Mouse (Mus musculus) midbrain, embryonic 15.5 days (tissue): ENCODE results near the gene Rft1. TPM values are rescaled to one million over a fixed set of nuclear protein-coding genes. Genes with fewer than 3 reads are reported as not detected.

Experiments used
- ATAC-seq: fragments of 200-750 bp; cut with Nextera tagmentation; replicated peaks from 2 replicates; pipeline ENCODE4 v1.8.0; 2017; ENCODE audit warnings: moderate TSS enrichment
- H3K27ac ChIP-seq: fragments of 300-500 bp; sonication (generic); 2 replicates; pipeline ENCODE4 v1.5.1; 2015; ENCODE audit warnings: mild to moderate bottlenecking, inconsistent platforms
- H3K27me3 ChIP-seq: fragments of 300-500 bp; sonication (generic); replicated peaks from 2 replicates; pipeline ENCODE4 v1.6.1; 2015; ENCODE audit warnings: inconsistent platforms
- H3K36me3 ChIP-seq: fragments of 300-500 bp; sonication (generic); replicated peaks from 2 replicates; pipeline ENCODE4 v1.6.1; 2015; ENCODE audit warnings: inconsistent platforms
- H3K4me1 ChIP-seq: fragments of 300-500 bp; sonication (generic); 2 replicates; pipeline ENCODE4 v1.6.1; 2015; ENCODE audit warnings: inconsistent platforms
- H3K4me2 ChIP-seq: fragments of 300-500 bp; sonication (generic); 2 replicates; pipeline ENCODE4 v1.6.1; 2015; ENCODE audit warnings: inconsistent platforms, mild to moderate bottlenecking, moderate library complexity
- H3K4me3 ChIP-seq: fragments of 300-500 bp; sonication (generic); 2 replicates; pipeline ENCODE4 v1.5.1; 2015; ENCODE audit warnings: mild to moderate bottlenecking, inconsistent platforms
- H3K9ac ChIP-seq: fragments of 300-500 bp; sonication (generic); 2 replicates; pipeline ENCODE4 v1.6.1; 2015; ENCODE audit warnings: mild to moderate bottlenecking, inconsistent platforms
- H3K9me3 ChIP-seq: fragments of 300-500 bp; sonication (generic); 2 replicates; pipeline ENCODE4 v1.6.1; 2016; ENCODE audit warnings: inconsistent platforms
- WGBS: fragments of 180-500 bp; shearing (Covaris S2); methylation state at CpG from one replicate; pipeline ENCODE4 v1.1.7; 2015; ENCODE audit warnings: mixed read lengths; 5-methylcytosine and 5-hydroxymethylcytosine counted together
- polyA plus RNA-seq: library from polyadenylated mRNA; unstranded; fragments of >200 nt; fragmentation: Nextera tagmentation; extraction: Ambion mirVana; gene quantifications from 2 replicates; pipeline ENCODE4 v1.2.1, GENCODE M21; 2015

The Rft1 gene
- polyA plus RNA-seq, 1 experiment from 2014 or later, result 7.6 TPM

GRCm38 (mm10) chr14:30622130-30622529 lies 32.0 kb upstream of the Rft1 start:
- Histone ChIP-seq H3K4me3 (no peak overlapping the region), H3K27ac (no peak overlapping the region), H3K4me1 (peaks cover 19% of the 10 kb centered on the region), H3K36me3 (no peaks in the 10 kb centered on the region), H3K9ac (no peak overlapping the region), H3K4me2 (no peak overlapping the region), H3K27me3 (peaks cover 16% of the 10 kb centered on the region; the same call in 1 of the 2 replicates), H3K9me3 (no peaks in the 10 kb centered on the region)
- ATAC-seq, result no peak
- WGBS, result 81% methylated on average over 7 of the region's 7 CpGs

- Histone ChIP-seq H3K4me1 (peaks cover 19% of the 10 kb centered on the region), H3K4me3 (no peak overlapping the region), H3K36me3 (no peaks in the 10 kb centered on the region), H3K27me3 (peaks cover 16% of the 10 kb centered on the region; the same call in 1 of the 2 replicates), H3K4me2 (no peak overlapping the region), H3K9ac (no peak overlapping the region), H3K27ac (no peak overlapping the region), H3K9me3 (no peaks in the 10 kb centered on the region)
- WGBS, result 89% methylated on average over 8 of the region's 8 CpGs
- ATAC-seq, result no peak
These were observed 31.6 kb upstream of the Rft1 start for GRCm38 (mm10) chr14:30622556-30622955.

DNA sequence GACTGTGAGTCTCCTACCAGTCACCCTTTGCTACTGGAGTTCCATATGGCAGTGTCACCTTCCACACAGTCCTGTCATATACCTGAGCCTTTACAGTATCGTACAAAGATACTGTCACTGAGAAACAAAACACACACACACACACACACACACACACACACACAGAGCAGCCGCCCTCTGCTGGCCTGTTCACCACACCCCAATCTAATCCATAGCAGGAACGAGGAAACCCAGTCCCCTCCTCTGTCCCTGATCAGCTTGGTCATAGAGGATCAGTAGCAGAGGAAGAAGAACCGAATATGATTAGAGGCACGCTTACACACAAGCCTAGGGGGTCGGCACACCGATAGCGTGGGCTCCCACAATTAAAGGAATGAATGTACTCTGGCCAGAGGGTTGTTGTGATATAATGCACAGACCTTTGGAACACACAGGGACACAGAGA lies 29.9 kb upstream of the Rft1 start:
- Histone ChIP-seq H3K36me3 (no peaks in the 10 kb centered on the region), H3K9ac (no peak overlapping the region), H3K4me3 (0 out of 2 replicates have a peak overlapping the region, but pooled peaks have one; percentile 49), H3K27ac (no peak overlapping the region), H3K9me3 (no peaks in the 10 kb centered on the region), H3K27me3 (peaks cover 16% of the 10 kb centered on the region; the same call in 1 of the 2 replicates), H3K4me2 (0 out of 2 replicates have a peak overlapping the region, but pooled peaks have one; percentile 63), H3K4me1 (peaks cover 19% of the 10 kb centered on the region)
- ATAC-seq, result no peak
- WGBS, result 52% methylated on average over 8 of the region's 8 CpGs

GRCm38 (mm10) chr14:30625131-30625807 lies 28.9 kb upstream of the Rft1 start:
- no peaks in the 10 kb centered on the region for H3K36me3 ChIP-seq
- H3K27ac ChIP-seq, result no peak overlapping the region
- H3K9ac ChIP-seq, result peak overlapping the region; percentile 33; the same call in 1 of the 2 replicates
- peaks cover 16% of the 10 kb centered on the region; the same call in 1 of the 2 replicates for H3K27me3 ChIP-seq
- H3K4me1 ChIP-seq, result peaks cover 19% of the 10 kb centered on the region
- under 1% methylated on average over 39 of the region's 39 CpGs for WGBS
- peak; percentile 51 for ATAC-seq
- peak overlapping the region; percentile 63 for H3K4me2 ChIP-seq
- H3K4me3 ChIP-seq, result peak overlapping the region; percentile 49
- H3K9me3 ChIP-seq, result no peaks in the 10 kb centered on the region

- Histone ChIP-seq H3K27ac (no peak within 1 kb of the TSS), H3K4me3 (peak within 1 kb of the TSS; percentile 49), H3K9ac (peak within 1 kb of the TSS; percentile 33; the same call in 1 of the 2 replicates), H3K4me1 (peaks cover 19% of the 10 kb centered on the region), H3K9me3 (no peaks in the 10 kb centered on the region), H3K36me3 (no peaks in the 10 kb centered on the region), H3K4me2 (peak within 1 kb of the TSS; percentile 63), H3K27me3 (peaks cover 16% of the 10 kb centered on the region; the same call in 1 of the 2 replicates)
- WGBS, result under 1% methylated on average over 68 of the region's 71 CpGs
- peak; percentile 61 for ATAC-seq
These were observed 28.1 kb upstream of the Rft1 start, which contains the start of gene Prkcd for GRCm38 (mm10) chr14:30625856-30626726. Gene Prkcd, minus strand, starts transcription at chr14:30626210.

GRCm38 (mm10) chr14:30626756-30627742 lies 27.1 kb upstream of the Rft1 start:
- Histone ChIP-seq H3K27me3 (peaks cover 16% of the 10 kb centered on the region; the same call in 1 of the 2 replicates), H3K36me3 (no peaks in the 10 kb centered on the region), H3K4me3 (peak overlapping the region; percentile 49), H3K4me2 (peak overlapping the region; percentile 63), H3K9ac (no peak overlapping the region), H3K9me3 (no peaks in the 10 kb centered on the region), H3K27ac (no peak overlapping the region), H3K4me1 (peaks cover 19% of the 10 kb centered on the region)
- ATAC-seq, result no peak
- WGBS, result 50% methylated on average over 12 of the region's 12 CpGs

- Histone ChIP-seq H3K36me3 (no peaks in the 10 kb centered on the region), H3K27me3 (peaks cover 16% of the 10 kb centered on the region; the same call in 1 of the 2 replicates), H3K4me1 (peaks cover 19% of the 10 kb centered on the region), H3K4me3 (no peak overlapping the region), H3K9me3 (no peaks in the 10 kb centered on the region), H3K9ac (no peak overlapping the region), H3K4me2 (no peak overlapping the region), H3K27ac (no peak overlapping the region)
- WGBS, result 89% methylated on average over 5 of the region's 5 CpGs
- ATAC-seq, result no peak
These were observed 25.9 kb upstream of the Rft1 start for GRCm38 (mm10) chr14:30628235-30628634.

GRCm38 (mm10) chr14:30629839-30630238 lies 24.3 kb upstream of the Rft1 start:
- 46% methylated on average over 4 of the region's 4 CpGs for WGBS
- peaks cover 19% of the 10 kb centered on the region for H3K4me1 ChIP-seq
- ATAC-seq, result no peak
- H3K4me3 ChIP-seq, result no peak overlapping the region
- H3K27me3 ChIP-seq, result peaks cover 14% of the 10 kb centered on the region; the same call in 1 of the 2 replicates
- no peak overlapping the region for H3K9ac ChIP-seq
- no peak overlapping the region for H3K27ac ChIP-seq
- H3K4me2 ChIP-seq, result no peak overlapping the region
- no peaks in the 10 kb centered on the region for H3K36me3 ChIP-seq
- no peaks in the 10 kb centered on the region for H3K9me3 ChIP-seq

DNA sequence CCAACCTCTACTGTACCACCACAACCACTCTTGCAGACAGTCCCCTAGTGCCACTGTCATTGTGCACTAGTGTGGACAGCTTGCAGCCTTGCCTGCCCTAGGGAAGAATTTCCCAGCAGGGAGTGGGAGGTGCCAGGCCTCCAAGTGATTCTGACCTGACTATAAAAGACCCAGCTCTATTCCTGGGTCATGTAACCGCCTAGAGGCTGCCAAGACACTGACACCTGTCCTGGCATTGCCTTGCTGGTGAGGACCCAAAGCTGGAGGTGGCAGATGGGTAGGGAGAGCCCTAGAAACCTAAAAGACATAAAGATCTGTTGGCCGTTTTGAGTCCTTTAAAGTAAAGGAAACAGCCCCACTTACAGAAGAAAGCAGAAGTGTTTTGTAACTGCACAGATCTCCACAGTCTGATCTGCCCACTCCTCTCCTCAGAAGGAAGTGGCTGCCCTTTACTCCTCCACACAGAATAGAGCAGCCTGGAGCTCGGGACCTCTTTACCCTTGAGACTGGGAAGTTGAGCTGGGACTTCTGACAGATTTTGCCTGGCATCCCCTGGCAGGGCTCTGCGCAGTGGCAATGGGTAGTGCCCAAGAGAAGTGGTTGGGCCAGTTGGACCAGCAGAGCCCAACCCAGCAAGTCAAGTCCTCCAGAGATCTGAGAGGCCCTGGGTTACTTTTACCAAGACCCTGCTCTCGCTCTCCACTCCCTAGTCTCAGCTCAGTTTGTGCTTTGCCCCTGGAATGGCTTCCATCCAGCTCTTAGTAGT lies 23.2 kb upstream of the Rft1 start:
- H3K9me3 ChIP-seq, result no peaks in the 10 kb centered on the region
- H3K36me3 ChIP-seq, result no peaks in the 10 kb centered on the region
- H3K4me1 ChIP-seq, result peaks cover 8% of the 10 kb centered on the region
- H3K4me3 ChIP-seq, result no peak overlapping the region
- WGBS, result 73% methylated on average over 5 of the region's 5 CpGs
- H3K27ac ChIP-seq, result no peak overlapping the region
- H3K4me2 ChIP-seq, result no peak overlapping the region
- peaks cover 7% of the 10 kb centered on the region; the same call in 1 of the 2 replicates for H3K27me3 ChIP-seq
- no peak overlapping the region for H3K9ac ChIP-seq
- ATAC-seq, result no peak

GRCm38 (mm10) chr14:30631834-30632233 lies 22.3 kb upstream of the Rft1 start:
- no peak overlapping the region for H3K9ac ChIP-seq
- no peak overlapping the region for H3K27ac ChIP-seq
- H3K4me2 ChIP-seq, result no peak overlapping the region
- H3K36me3 ChIP-seq, result no peaks in the 10 kb centered on the region
- 39% methylated on average over 2 of the region's 2 CpGs for WGBS
- no peak for ATAC-seq
- H3K4me1 ChIP-seq, result no peaks in the 10 kb centered on the region
- H3K27me3 ChIP-seq, result no peaks in the 10 kb centered on the region
- no peak overlapping the region for H3K4me3 ChIP-seq
- no peaks in the 10 kb centered on the region for H3K9me3 ChIP-seq

GRCm38 (mm10) chr14:30633708-30634107 lies 20.5 kb upstream of the Rft1 start:
- Histone ChIP-seq H3K9me3 (no peaks in the 10 kb centered on the region), H3K27ac (no peak overlapping the region), H3K36me3 (no peaks in the 10 kb centered on the region), H3K9ac (no peak overlapping the region), H3K4me2 (no peak overlapping the region), H3K27me3 (no peaks in the 10 kb centered on the region), H3K4me3 (no peak overlapping the region), H3K4me1 (no peaks in the 10 kb centered on the region)
- no peak for ATAC-seq
- WGBS, result 82% methylated on average over 7 of the region's 7 CpGs
